ENCODE assay signal across 14 mouse cellular contexts in genomic region chr4:75529607-75530006, GRCm38 (mm10).
DNase-seq lines count a peak whose midpoint lies in the region; ATAC-seq and TF ChIP-seq lines count a peak whose summit lies in the region.
"Had no signal": no experiment of that assay in that cellular context is flagged by ENCODE, and none has a peak within 500 bp of the region (broad histone marks: within the 10 kb centered on the region; RNA-seq: fewer than 3 reads in every experiment).

No protein-coding gene starts in this region.

- peak; percentile 89 for ATAC-seq in frontal cortex, adult (ENCODE audit: low TSS enrichment)
- ATAC-seq: forebrain, embryonic 15.5 days; intestine, embryonic 15.5 days had no signal

- DNase-seq in cerebellum, adult 18-20 months: peak; percentile 16 to 22
- DNase-seq in cerebellum, postnatal 14 days: no peak
- DNase-seq in frontal cortex, postnatal 14 days (ENCODE audit: low spot score in 2 of 2): no peak
- peak; percentile 47 for DNase-seq in brain, embryonic 14.5 days (ENCODE audit: low read depth)
- DNase-seq in spleen, adult 12 weeks (ENCODE audit: low spot score): no peak
- DNase-seq: adrenal gland, adult 2 months; adrenal gland, postnatal 25 days; gastrocnemius, postnatal 14 days; heart, adult 2 months; heart, postnatal 14 days; kidney, adult 18-20 months had no signal

- TF ChIP-seq CTCF in brain, embryonic 14.5 days (IDR thresholded peaks at IDR 0.05; ENCODE audit: borderline replicate concordance, extremely low read depth, insufficient read depth, insufficient read length): no peak

- TF ChIP-seq POLR2A in brain, embryonic 14.5 days (IDR thresholded peaks at IDR 0.05; ENCODE audit: borderline replicate concordance, extremely low read depth, insufficient read depth, insufficient read length, poor library complexity, severe bottlenecking): no peak

Comparison
In these comparisons a context has a peak if more than half of its experiments do, and no peak if none do; other contexts are left out.
1. DNase-seq: peak in cerebellum, adult 18-20 months (2 of 2) and brain, embryonic 14.5 days (single experiment); none in cerebellum, postnatal 14 days (0 of 2), frontal cortex, postnatal 14 days (0 of 2) and spleen, adult 12 weeks (single experiment).